In genomic region chr4:33147825-33148224, GRCm38 (mm10) we compare ENCODE assay signal across 8 mouse cellular contexts. TPM values are rescaled to one million over a fixed set of nuclear protein-coding genes. Genes with fewer than 3 reads are reported as not detected.
DNase-seq lines count a peak whose midpoint lies in the region; ATAC-seq and TF ChIP-seq lines count a peak whose summit lies in the region.

No protein-coding gene starts in this region.

- 17% methylated on average over 2 of the region's 2 CpGs for WGBS in heart, adult 2 months
- 2% methylated on average over 2 of the region's 2 CpGs for WGBS in heart, embryonic 12.5 days
- WGBS in thymus, adult 2 months: 10% methylated on average over 2 of the region's 2 CpGs

- no peak overlapping the region for H3K4me2 ChIP-seq in heart, embryonic 12.5 days

- no peaks in the 10 kb centered on the region for H3K36me3 ChIP-seq in heart, adult 2 months (ENCODE audit: control insufficient read depth, insufficient read depth, low read length)
- H3K36me3 ChIP-seq in heart, embryonic 12.5 days: no peaks in the 10 kb centered on the region
- no peaks in the 10 kb centered on the region for H3K36me3 ChIP-seq in thymus, adult 2 months (ENCODE audit: control insufficient read depth, insufficient read depth, low read length)

- no peak overlapping the region for H3K9ac ChIP-seq in heart, adult 2 months (ENCODE audit: low read depth, low read length)
- H3K9ac ChIP-seq in heart, embryonic 12.5 days: no peak overlapping the region

- peak; percentile 21 to 50 for DNase-seq in heart, adult 2 months
- DNase-seq in thymus, adult 2 months: peak; percentile 46
- DNase-seq in thymus, adult 18-20 months: no peak
- DNase-seq in cerebellum, adult 9-10 months: peak; percentile 53
- DNase-seq in hindlimb bud, embryonic 11.5 days (ENCODE audit: extremely low spot score, low read depth, low spot score): peak; percentile 20
- DNase-seq in lung, postnatal 25 days (ENCODE audit: low spot score): peak; percentile 28
- DNase-seq in thymus, postnatal 36 days: peak; percentile 32 to 35

- no peaks in the 10 kb centered on the region for H3K4me1 ChIP-seq in heart, adult 2 months (ENCODE audit: control insufficient read depth, insufficient read depth, low read length)
- 0 out of 2 replicates have a peak, but pooled peaks cover 7% of the 10 kb centered on the region for H3K4me1 ChIP-seq in heart, embryonic 12.5 days (replicated peaks)
- H3K4me1 ChIP-seq in thymus, adult 2 months (replicated peaks; ENCODE audit: control insufficient read depth, insufficient read depth, low read length): 0 out of 2 replicates have a peak, but pooled peaks cover 2% of the 10 kb centered on the region

- peak; percentile 68 for TF ChIP-seq CTCF in heart, adult 2 months (IDR thresholded peaks at IDR 0.05)
- no peak for TF ChIP-seq CTCF in thymus, adult 2 months (IDR thresholded peaks at IDR 0.05; ENCODE audit: borderline replicate concordance, control insufficient read depth, extremely low read depth, insufficient read depth, low read length, poor library complexity)

- H3K27ac ChIP-seq in heart, adult 2 months: no peak overlapping the region
- no peak overlapping the region for H3K27ac ChIP-seq in heart, embryonic 12.5 days (ENCODE audit: poor library complexity, severe bottlenecking)
- no peak overlapping the region for H3K27ac ChIP-seq in thymus, adult 2 months (ENCODE audit: control insufficient read depth, insufficient read depth, low read length)

- no peak for ATAC-seq in heart, embryonic 12.5 days (ENCODE audit: insufficient number of reproducible peaks, low FRiP score)

- peaks cover 2% of the 10 kb centered on the region; the same call in 1 of the 2 replicates for H3K27me3 ChIP-seq in heart, adult 2 months (ENCODE audit: control insufficient read depth, insufficient read depth, low read length)
- peaks cover 20% of the 10 kb centered on the region for H3K27me3 ChIP-seq in heart, embryonic 12.5 days (replicated peaks)
- no peaks in the 10 kb centered on the region; the same call in 1 of the 2 replicates for H3K27me3 ChIP-seq in thymus, adult 2 months (ENCODE audit: control insufficient read depth, insufficient read depth, low read length)

- TF ChIP-seq EP300 in heart, adult 2 months (IDR thresholded peaks at IDR 0.05; ENCODE audit: insufficient read depth, low read depth, low read length): no peak

- no peaks in the 10 kb centered on the region for H3K9me3 ChIP-seq in heart, embryonic 12.5 days (replicated peaks)

- no peaks in the 10 kb centered on the region for H3K79me2 ChIP-seq in heart, adult 2 months (replicated peaks; ENCODE audit: control insufficient read depth, insufficient read depth, low read length)

- H3K4me3 ChIP-seq in heart, adult 2 months: no peak overlapping the region
- no peak overlapping the region for H3K4me3 ChIP-seq in heart, embryonic 12.5 days
- H3K4me3 ChIP-seq in thymus, adult 2 months (ENCODE audit: control insufficient read depth, insufficient read depth, low read length): no peak overlapping the region

- no peak for TF ChIP-seq POLR2A in heart, adult 2 months (IDR thresholded peaks at IDR 0.05; ENCODE audit: insufficient read depth, low read depth, low read length)
- no peak for TF ChIP-seq POLR2A in thymus, adult 2 months (IDR thresholded peaks at IDR 0.05; ENCODE audit: control insufficient read depth, extremely low read depth, insufficient read depth, low read length, poor library complexity)

- intact Hi-C loops in heart, adult 2 months (cut with DNase I): loop anchor here (1.0 to 5.0 kb wide), 3 partner anchors 39 to 145 kb away; partner anchors contain the start of genes Pm20d2 and Srsf12

RNA-seq across cellular contexts. Expression of gene Gabrr1, which starts 15.5 kb away (rescaled TPM):
- total RNA-seq in heart, adult 2 months (2021): under 1 TPM; 0.27 to 0.50 TPM
- 0.20 and 0.23 TPM in 2 replicates for polyA plus RNA-seq in heart, adult 2 months (2012; rRNA removed)
- polyA plus RNA-seq in heart, embryonic 12.5 days (2016; fragmentation: Nextera tagmentation; extraction: Ambion mirVana): 0.10 and 0.11 TPM in 2 replicates
- polyA plus RNA-seq in thymus, adult 2 months (2012; rRNA removed): 0.09 and 0.18 TPM in 2 replicates

RNA-seq across cellular contexts. Expression of gene Pm20d2, which starts 41.7 kb away (rescaled TPM):
- total RNA-seq in heart, adult 2 months (2021): 10 to 100 TPM; 57.8 to 64.9 TPM
- polyA plus RNA-seq in heart, adult 2 months (2012; rRNA removed): 26.1 and 40.5 TPM in 2 replicates
- polyA plus RNA-seq in heart, embryonic 12.5 days (2016; fragmentation: Nextera tagmentation; extraction: Ambion mirVana): 1.8 and 2.0 TPM in 2 replicates
- polyA plus RNA-seq in thymus, adult 2 months (2012; rRNA removed): 1.4 and 2.9 TPM in 2 replicates

Comparison
In these comparisons a context has a peak if more than half of its experiments do, and no peak if none do; other contexts are left out.
1. DNase-seq: peak in heart, adult 2 months (2 of 2), thymus, adult 2 months (single experiment), cerebellum, adult 9-10 months (single experiment), hindlimb bud, embryonic 11.5 days (single experiment), lung, postnatal 25 days (single experiment) and thymus, postnatal 36 days (2 of 2); none in thymus, adult 18-20 months (0 of 2).